Mouse (Mus musculus): ENCODE measurements at regions not wholly inside any gene's neighbourhood (a gene's known extent, or its start where the extent isn't known, plus 50 kb on each side); places are given as distances from the start of the nearest gene placed in this dataset.
"Not testable (repeated sequence)": the region's sequence is repeated elsewhere in the genome, so short reads cannot be mapped to it uniquely, and the experiment has no call there.

DNA sequence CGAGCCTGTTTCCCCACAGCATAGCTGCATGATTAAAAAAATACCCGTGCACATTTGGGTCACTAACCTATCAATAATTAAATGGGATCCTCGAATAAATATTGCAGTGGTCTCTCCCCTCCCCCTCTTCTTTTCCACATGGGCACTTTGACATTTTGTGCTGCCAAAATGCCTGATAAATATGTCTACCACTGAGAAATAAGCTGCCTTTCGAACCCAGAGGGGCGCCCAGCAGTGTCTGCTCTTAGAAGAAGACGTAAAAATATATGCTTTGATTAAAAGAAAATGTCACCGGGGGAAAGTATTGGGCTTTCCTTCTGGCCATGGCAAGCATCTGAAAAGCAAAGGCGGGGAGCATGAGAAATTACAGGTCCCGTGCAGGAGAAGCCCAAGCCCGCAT is 152.6 kb upstream of the Frmd4a start:
- no peak overlapping the region for H3K27ac ChIP-seq
- peak; percentile 2 for DNase-seq (ENCODE audit: extremely low spot score, low spot score)
- no peaks in the 10 kb centered on the region for H3K27me3 ChIP-seq (ENCODE audit: poor library complexity, severe bottlenecking)
- H3K9me3 ChIP-seq, result 0 out of 2 replicates have a peak, but pooled peaks cover 2% of the 10 kb centered on the region
- 92% methylated on average over 10 of the region's 10 CpGs for WGBS
- H3K4me3 ChIP-seq, result no peak overlapping the region
- no peaks in the 10 kb centered on the region for H3K36me3 ChIP-seq (replicated peaks)
- H3K4me1 ChIP-seq, result no peaks in the 10 kb centered on the region

- not testable (repeated sequence) for H3K27me3 ChIP-seq (ENCODE audit: poor library complexity, severe bottlenecking); H3K36me3 ChIP-seq (replicated peaks); H3K9me3 ChIP-seq; H3K4me1 ChIP-seq; H3K4me3 ChIP-seq; DNase-seq (ENCODE audit: extremely low spot score, low spot score); H3K27ac ChIP-seq
- 87% methylated on average over 4 of the region's 4 CpGs for WGBS
Observed at GRCm38 (mm10) chr2:3866736-3867135, 150.8 kb upstream of the Frmd4a start.

DNA sequence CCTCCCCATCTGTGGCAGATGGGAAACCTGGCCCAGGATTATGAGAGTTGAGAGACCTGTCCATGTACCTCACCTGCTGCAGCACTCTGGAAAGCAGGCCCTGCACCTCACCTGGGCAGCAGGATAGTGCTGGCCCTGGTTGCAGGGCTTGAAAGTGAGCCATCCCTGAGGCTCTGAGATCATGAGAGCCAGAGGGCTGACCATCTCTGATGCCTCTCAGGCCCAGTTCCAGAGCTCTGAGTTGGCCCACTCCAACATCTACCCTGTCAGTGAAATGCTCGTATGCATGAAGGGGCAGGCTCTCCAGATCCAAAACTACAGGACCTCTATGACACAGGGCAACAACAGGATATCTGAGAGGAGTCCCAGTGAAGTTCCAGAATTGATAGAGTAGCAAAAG is 147.8 kb upstream of the Frmd4a start:
- Histone ChIP-seq H3K36me3 (replicated peaks) (no peaks in the 10 kb centered on the region), H3K4me3 (no peak overlapping the region), H3K27me3 (ENCODE audit: poor library complexity, severe bottlenecking) (no peaks in the 10 kb centered on the region), H3K4me1 (no peaks in the 10 kb centered on the region), H3K27ac (no peak overlapping the region), H3K9me3 (0 out of 2 replicates have a peak, but pooled peaks cover 3% of the 10 kb centered on the region)
- DNase-seq (ENCODE audit: extremely low spot score, low spot score), result peak; percentile 1
- WGBS, result 85% methylated on average over 1 of the region's 1 CpGs

GRCm38 (mm10) chr2:3871748-3872147 is 145.8 kb upstream of the Frmd4a start:
- 0 out of 2 replicates have a peak, but pooled peaks cover 3% of the 10 kb centered on the region for H3K9me3 ChIP-seq
- H3K4me3 ChIP-seq, result no peak overlapping the region
- DNase-seq (ENCODE audit: extremely low spot score, low spot score), result no peak
- H3K4me1 ChIP-seq, result no peaks in the 10 kb centered on the region
- no peaks in the 10 kb centered on the region for H3K27me3 ChIP-seq (ENCODE audit: poor library complexity, severe bottlenecking)
- WGBS, result 92% methylated on average over 3 of the region's 3 CpGs
- H3K27ac ChIP-seq, result no peak overlapping the region
- no peaks in the 10 kb centered on the region for H3K36me3 ChIP-seq (replicated peaks)

DNA sequence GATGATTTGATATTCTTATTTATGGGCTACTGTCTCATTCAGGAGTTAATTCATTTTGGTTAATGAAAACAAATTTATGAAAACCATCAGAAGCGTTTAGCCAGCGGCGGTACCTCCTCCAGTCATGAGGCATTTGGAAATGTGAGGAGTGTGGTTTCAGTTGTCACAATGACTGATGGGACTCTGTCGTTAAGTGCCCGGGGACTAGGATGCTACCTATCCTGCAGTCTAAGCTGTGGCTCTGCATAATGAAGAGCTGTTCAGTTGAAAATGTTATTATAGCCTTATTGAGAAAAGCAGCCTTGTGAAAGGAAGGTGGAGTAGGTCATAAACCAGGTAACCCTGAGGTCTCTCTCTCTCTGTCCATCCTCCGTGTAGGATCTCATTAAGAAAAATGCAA is 130.5 kb upstream of the Frmd4a start:
- H3K4me3 ChIP-seq, result no peak overlapping the region
- H3K27me3 ChIP-seq (ENCODE audit: poor library complexity, severe bottlenecking), result peaks cover 43% of the 10 kb centered on the region
- 78% methylated on average over 6 of the region's 6 CpGs for WGBS
- no peak overlapping the region for H3K27ac ChIP-seq
- H3K9me3 ChIP-seq, result no peaks in the 10 kb centered on the region
- H3K4me1 ChIP-seq, result peaks cover 52% of the 10 kb centered on the region
- no peak for DNase-seq (ENCODE audit: extremely low spot score, low spot score)
- H3K36me3 ChIP-seq (replicated peaks), result no peaks in the 10 kb centered on the region

DNA sequence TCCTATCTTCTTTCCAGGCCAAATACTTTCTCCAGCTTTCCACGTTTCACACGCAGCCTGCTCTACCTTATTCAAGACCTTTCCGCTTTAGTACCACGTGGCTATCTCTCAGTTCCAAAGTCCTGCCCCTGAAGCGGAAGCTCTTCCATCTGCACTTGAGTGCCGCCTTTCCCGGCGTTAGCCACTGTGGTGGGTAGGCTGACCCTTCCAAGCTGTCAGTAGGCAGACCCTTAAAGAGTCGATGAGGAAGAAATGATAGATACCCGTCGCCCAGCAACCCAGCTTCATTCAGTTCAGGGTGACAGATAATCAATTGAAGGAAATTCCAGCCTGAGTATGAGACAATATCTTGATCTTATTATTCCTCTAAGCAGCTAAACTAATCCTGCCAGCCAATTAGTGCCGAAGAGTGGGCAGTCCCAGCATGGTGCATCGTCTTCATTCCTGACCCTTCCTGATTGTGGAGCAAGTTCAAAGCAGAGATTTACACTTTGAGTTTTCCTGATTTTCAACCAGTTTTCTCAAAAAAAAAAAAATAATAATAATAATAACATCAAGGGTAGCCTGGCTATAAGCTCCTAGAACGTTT is 129.6 kb upstream of the Frmd4a start:
- peak; percentile 68 for DNase-seq (ENCODE audit: extremely low spot score, low spot score)
- Histone ChIP-seq H3K9me3 (no peaks in the 10 kb centered on the region), H3K4me1 (peaks cover 61% of the 10 kb centered on the region), H3K36me3 (replicated peaks) (no peaks in the 10 kb centered on the region), H3K27ac (peak overlapping the region; percentile 22; the same call in 1 of the 2 replicates), H3K4me3 (peak overlapping the region; percentile 23; the same call in 1 of the 2 replicates), H3K27me3 (ENCODE audit: poor library complexity, severe bottlenecking) (peaks cover 48% of the 10 kb centered on the region)
- 38% methylated on average over 14 of the region's 14 CpGs for WGBS

DNA sequence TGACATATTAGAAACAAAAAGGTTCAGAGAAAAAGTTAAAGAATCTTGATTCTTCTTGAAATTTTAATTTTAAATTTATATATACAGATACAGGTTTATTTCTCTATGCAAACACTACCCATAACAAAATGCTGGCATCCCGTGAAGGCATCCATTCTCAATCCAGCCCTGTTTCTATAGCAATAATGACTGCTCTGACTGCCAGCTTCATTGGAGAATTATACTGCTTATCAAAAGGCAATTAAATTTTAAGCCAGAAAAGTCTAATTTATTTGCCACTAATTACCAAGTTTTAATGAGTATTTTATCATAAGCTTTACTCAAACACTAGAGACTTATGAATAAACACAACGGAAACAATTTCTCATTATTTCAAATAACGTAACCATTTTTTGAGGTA is 128.1 kb upstream of the Frmd4a start:
- H3K36me3 ChIP-seq (replicated peaks), result no peaks in the 10 kb centered on the region
- no peak overlapping the region for H3K4me3 ChIP-seq
- peaks cover 60% of the 10 kb centered on the region for H3K27me3 ChIP-seq (ENCODE audit: poor library complexity, severe bottlenecking)
- no peak overlapping the region for H3K27ac ChIP-seq
- DNase-seq (ENCODE audit: extremely low spot score, low spot score), result no peak
- no peaks in the 10 kb centered on the region for H3K9me3 ChIP-seq
- WGBS, result 79% methylated on average over 3 of the region's 3 CpGs
- peaks cover 62% of the 10 kb centered on the region for H3K4me1 ChIP-seq

DNA sequence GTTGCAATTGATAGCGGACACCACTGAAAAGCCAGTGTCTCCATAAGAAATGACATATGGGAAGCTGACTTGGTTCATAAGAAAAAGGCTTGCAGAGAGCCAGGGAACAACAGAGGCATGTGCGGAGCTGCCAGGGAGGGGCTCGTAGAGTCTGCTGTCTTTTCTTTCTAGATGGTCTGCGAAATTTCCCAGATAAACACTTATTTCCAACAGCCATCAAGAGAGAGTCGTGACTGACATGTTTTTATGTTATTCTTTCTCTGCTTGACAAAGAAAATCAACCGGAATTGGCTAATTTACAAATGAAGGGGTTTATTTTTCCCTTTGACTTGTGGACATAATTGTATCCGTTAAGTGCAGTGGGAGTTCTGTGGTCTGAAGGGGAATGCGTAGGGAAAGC is 127.1 kb upstream of the Frmd4a start:
- Histone ChIP-seq H3K9me3 (no peaks in the 10 kb centered on the region), H3K27me3 (ENCODE audit: poor library complexity, severe bottlenecking) (peaks cover 58% of the 10 kb centered on the region), H3K4me1 (peaks cover 62% of the 10 kb centered on the region), H3K4me3 (no peak overlapping the region), H3K27ac (no peak overlapping the region), H3K36me3 (replicated peaks) (no peaks in the 10 kb centered on the region)
- DNase-seq (ENCODE audit: extremely low spot score, low spot score), result no peak
- WGBS, result 55% methylated on average over 8 of the region's 8 CpGs

DNA sequence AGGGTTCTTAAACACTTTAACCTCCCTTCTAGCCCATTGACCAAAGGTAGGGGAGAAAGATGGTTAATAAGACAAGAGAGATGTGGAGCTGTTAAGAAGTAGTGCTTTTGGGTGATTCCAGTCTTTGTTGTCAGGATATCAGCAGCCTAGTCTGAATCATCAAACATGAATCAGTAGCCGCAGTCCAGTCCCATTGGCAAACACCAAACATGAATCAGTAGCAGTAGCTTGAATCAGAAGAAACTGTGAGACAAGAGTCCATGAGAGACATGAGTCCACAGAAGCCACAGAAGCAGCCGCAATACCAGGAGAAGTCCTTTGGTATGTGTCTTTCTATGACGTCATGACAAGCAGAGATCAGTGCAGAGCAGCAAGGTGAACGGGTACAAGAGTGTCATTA is 110.5 kb upstream of the Frmd4a start:
- 94% methylated on average over 4 of the region's 4 CpGs for WGBS
- H3K9me3 ChIP-seq, result 0 out of 2 replicates have a peak, but pooled peaks cover 2% of the 10 kb centered on the region
- H3K36me3 ChIP-seq (replicated peaks), result no peaks in the 10 kb centered on the region
- no peak overlapping the region for H3K27ac ChIP-seq
- H3K27me3 ChIP-seq (ENCODE audit: poor library complexity, severe bottlenecking), result no peaks in the 10 kb centered on the region
- DNase-seq (ENCODE audit: extremely low spot score, low spot score), result no peak
- H3K4me3 ChIP-seq, result no peak overlapping the region
- H3K4me1 ChIP-seq, result no peaks in the 10 kb centered on the region

DNA sequence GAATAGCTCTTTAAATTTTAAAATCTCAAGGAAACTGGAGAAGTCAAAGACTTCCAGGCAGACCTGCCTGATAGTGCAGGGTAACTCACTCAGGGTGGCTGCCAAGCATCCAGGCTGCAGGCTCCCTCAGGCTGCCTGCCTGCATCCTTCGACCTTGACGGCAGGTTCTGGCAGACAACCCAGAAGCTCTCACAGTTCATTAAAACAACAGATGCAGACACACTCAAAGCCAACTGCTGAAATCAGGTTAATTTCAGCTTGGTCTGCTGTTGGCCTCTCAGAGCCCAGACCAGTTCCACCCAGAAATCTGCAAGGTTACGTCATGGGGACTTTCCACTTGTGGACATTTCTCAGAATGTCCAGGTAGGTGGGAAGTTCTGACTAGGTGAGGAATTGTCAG is 109.3 kb upstream of the Frmd4a start:
- Histone ChIP-seq H3K27me3 (ENCODE audit: poor library complexity, severe bottlenecking) (no peaks in the 10 kb centered on the region), H3K4me3 (no peak overlapping the region), H3K4me1 (no peaks in the 10 kb centered on the region), H3K36me3 (replicated peaks) (no peaks in the 10 kb centered on the region), H3K27ac (no peak overlapping the region), H3K9me3 (no peaks in the 10 kb centered on the region)
- no peak for DNase-seq (ENCODE audit: extremely low spot score, low spot score)
- whole genome bisulfite sequencing, result 90% methylated on average over 3 of the region's 3 CpGs

- DNase-seq (ENCODE audit: extremely low spot score, low spot score), result no peak
- Histone ChIP-seq H3K4me3 (no peak overlapping the region), H3K27me3 (ENCODE audit: poor library complexity, severe bottlenecking) (no peaks in the 10 kb centered on the region), H3K36me3 (replicated peaks) (no peaks in the 10 kb centered on the region), H3K27ac (no peak overlapping the region), H3K9me3 (no peaks in the 10 kb centered on the region), H3K4me1 (no peaks in the 10 kb centered on the region)
- WGBS, result 85% methylated on average over 9 of the region's 9 CpGs
Observed at GRCm38 (mm10) chr2:3910086-3910891, 107.2 kb upstream of the Frmd4a start.

DNA sequence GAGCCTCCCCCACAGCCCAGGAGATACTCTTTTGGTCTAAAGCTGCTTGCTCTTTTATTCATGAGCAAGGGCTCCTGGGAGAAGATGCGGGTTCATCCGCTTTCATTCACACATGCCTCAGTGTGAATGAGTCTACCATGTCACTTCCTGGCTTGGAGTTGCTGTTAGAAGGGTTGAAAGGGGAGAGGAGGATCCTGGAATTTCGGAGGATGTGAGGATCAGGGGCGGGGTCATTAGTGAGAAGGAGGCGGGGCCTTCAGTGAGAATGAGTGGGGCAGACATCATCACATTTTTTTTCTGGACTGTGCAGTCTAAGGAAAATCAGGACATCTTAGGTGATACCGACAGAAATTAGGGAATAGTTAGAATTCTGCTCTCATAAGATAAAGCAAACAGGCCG is 102.4 kb upstream of the Frmd4a start:
- 89% methylated on average over 7 of the region's 7 CpGs for WGBS
- Histone ChIP-seq H3K27me3 (ENCODE audit: poor library complexity, severe bottlenecking) (no peaks in the 10 kb centered on the region), H3K36me3 (replicated peaks) (no peaks in the 10 kb centered on the region), H3K4me3 (no peak overlapping the region), H3K4me1 (no peaks in the 10 kb centered on the region), H3K9me3 (no peaks in the 10 kb centered on the region), H3K27ac (no peak overlapping the region)
- no peak for DNase-seq (ENCODE audit: extremely low spot score, low spot score)

DNA sequence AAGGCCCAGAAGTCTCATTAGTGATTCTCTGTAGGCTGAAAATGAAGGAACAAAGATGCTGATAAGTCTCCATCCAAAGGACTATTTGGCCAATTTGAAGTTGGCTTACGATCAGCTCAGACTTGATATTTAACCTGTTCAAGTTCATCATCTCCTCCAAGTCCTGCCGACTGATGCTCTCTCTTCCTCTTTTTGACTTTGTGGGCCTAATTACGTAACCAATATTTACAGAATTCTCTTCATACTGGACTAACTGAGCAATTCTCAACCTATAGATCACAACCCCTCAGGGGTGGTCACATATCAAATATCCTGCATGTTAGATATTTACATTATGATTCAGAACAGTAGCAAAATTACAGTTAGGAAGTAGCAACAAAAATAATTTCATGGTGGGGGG is 101.2 kb upstream of the Frmd4a start:
- DNase-seq (ENCODE audit: extremely low spot score, low spot score), result no peak

More for the DNA sequence above, 101.2 kb upstream of the Frmd4a start:
- Histone ChIP-seq H3K36me3 (replicated peaks) (no peaks in the 10 kb centered on the region), H3K4me3 (no peak overlapping the region), H3K9me3 (no peaks in the 10 kb centered on the region), H3K4me1 (no peaks in the 10 kb centered on the region), H3K27me3 (ENCODE audit: poor library complexity, severe bottlenecking) (no peaks in the 10 kb centered on the region), H3K27ac (no peak overlapping the region)
- 90% methylated on average over 3 of the region's 3 CpGs for WGBS

All from forebrain, embryonic 10.5 days (tissue).